Mouse (Mus musculus): Measurements from ENCODE around the gene Trdmt1.

DNA sequence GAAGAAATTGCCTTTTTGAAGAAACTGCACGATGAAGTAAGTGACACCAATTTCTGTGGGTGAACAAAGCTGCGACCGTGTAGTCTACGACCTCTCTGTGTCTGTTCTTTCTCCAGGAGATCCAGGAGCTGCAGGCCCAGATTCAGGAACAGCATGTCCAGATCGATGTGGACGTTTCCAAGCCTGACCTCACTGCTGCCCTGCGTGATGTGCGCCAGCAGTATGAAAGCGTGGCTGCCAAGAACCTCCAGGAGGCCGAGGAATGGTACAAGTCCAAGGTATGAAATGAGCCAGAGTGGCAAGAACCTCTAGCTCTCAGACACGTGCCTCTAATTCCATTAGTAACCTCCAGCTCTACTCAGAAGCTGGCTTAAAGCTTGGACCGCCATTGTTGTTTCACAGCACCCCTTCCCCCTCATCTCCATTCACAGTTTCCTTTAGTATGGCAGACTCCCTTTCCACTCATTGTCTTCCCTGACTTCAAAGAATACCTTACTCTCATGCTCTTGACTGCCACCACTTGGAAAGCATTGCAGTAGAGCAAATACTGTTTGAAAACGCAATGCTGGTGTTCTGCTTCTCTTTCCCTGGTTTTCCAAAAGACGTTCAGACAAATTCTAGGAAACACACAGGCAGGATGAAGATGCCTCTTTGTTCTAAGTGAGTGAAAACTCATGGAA, 34.1 kb upstream of the Trdmt1 start:
- 0 out of 2 replicates have a peak, but pooled peaks have one; percentile 7 for TF ChIP-seq CTCF (IDR thresholded peaks at IDR 0.05; ENCODE audit: low read depth)
- no peak for TF ChIP-seq EP300 (IDR thresholded peaks at IDR 0.05; ENCODE audit: low read depth)

Measured in liver, postnatal 0 days (tissue).